Mouse (Mus musculus): ENCODE data around the gene Emc7.

Gene Emc7

DNA sequence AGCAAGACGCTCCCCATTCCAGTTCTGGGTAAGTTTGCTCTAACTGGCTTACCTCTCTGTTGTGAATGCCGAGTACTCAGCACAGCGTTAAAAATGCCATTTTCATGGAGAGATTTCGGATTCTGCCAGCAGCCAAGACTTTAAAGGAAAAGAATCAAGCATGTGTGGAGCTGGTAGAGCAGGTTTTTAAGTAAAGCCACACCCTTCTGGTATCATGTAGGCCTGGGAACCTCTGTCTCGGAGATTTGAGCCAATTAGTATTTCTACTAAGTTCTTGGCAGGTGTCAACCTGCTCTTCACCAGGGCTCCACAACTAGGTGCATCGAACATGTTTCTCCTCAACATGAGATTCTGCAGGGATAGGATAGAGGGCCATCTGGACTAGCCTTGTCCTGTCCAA is 21.8 kb downstream of the Emc7 start:
- DNase-seq (ENCODE audit: low spot score) = no peak

DNA sequence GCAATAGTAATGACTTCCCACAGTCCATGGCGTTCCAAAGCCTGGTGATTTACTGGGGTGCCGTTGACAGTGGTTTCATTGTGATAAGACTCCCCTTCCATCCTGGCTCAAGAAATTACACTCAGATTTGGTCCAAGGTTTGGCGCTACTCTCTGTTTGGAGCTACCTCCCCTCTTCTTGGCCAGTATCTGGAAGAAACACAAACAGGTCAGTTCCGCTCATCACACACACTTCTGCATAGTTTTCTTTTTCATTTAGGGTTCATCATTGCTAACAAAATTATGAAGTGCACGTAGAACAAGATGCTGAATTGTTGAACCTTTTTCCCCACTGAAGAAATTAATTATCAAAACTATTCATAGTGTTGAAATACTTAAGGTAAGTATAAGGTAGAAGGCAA is 25.9 kb downstream of the Emc7 start, which contains the start of gene Chrm5:
TSS of gene Chrm5 (minus strand) at position 101 of the 400 bp plus-strand sequence.
- DNase-seq (ENCODE audit: low spot score) = no peak

- DNase-seq (ENCODE audit: low spot score) = no peak
These were observed 26.8 kb downstream of the Emc7 start for GRCm38 (mm10) chr2:112481564-112481963.

DNA sequence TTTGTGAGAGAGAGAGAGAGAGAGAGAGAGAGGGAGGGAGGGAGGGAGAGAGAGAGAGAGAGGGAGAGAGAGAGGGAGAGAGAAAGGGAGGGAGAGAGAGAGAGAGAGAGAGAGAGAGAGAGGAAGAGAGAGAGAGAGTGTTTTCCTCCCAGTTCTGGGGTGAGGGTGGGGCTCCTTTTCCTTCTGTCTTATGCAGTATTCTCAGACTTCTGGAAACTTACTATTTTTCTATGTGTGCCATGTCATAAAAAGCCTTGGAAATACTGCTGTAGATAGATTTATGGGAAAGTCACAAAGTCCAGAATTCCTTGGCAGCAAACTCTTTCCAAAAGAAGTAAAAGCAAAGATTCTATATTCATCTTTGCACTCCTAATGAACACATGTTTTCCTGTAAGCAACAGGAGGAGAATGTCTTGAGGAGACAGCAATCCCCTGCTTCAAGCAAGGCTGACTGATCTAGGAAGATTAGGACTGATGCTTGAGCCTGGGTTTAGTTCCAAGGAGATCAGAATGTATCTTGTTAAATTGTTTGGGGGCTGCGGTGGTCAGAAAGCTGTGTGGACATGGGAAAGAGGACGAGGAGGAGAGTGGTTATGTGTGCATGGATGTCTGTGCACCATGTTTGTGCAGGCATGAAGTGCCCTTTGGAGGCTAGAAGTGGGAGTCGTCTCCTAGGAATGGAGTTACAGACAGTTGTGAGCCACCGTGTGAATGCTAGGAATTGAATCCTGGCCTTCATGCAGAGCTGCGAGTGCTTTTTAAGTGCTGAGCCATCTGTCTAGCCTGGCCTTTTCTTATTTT is 27.9 kb downstream of the Emc7 start:
- no peak for DNase-seq (ENCODE audit: low spot score)

GRCm38 (mm10) chr2:112483334-112483651 is 28.5 kb downstream of the Emc7 start:
- DNase-seq (ENCODE audit: low spot score) = no peak

GRCm38 (mm10) chr2:112484886-112485285 is 30.1 kb downstream of the Emc7 start:
- DNase-seq (ENCODE audit: low spot score) = no peak

GRCm38 (mm10) chr2:112490483-112491196 is 35.8 kb downstream of the Emc7 start:
- DNase-seq (ENCODE audit: low spot score) = no peak

GRCm38 (mm10) chr2:112491629-112492028 is 36.8 kb downstream of the Emc7 start:
- DNase-seq (ENCODE audit: low spot score) = no peak

DNA sequence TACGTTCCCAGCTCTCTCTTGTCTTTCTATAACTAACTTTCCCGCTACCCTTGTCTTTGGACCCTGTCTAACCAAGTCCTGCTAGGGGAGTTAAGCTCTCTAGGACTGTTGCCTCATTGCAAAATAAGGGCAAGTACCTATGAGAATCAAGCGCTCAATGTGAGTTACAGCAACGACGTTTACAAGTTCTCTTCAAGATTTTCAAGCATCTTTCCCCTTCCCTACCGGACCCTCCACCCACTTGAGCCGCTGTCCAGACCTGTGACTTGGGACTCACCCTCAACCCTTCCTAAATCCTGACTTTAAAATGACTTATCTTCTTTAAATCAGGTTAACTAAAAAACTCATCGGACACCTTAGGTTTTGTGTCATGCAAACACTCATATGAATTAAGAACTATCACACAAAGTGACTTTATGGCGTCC is 37.6 kb downstream of the Emc7 start:
- DNase-seq (ENCODE audit: low spot score) = no peak

GRCm38 (mm10) chr2:112492856-112493538 is 38.2 kb downstream of the Emc7 start, which contains the start of gene Aven:
Gene Aven (plus strand): TSS chr2:112492964.
- peak; percentile 86 for DNase-seq (ENCODE audit: low spot score)

- DNase-seq (ENCODE audit: low spot score) = no peak
These were observed 38.9 kb downstream of the Emc7 start for GRCm38 (mm10) chr2:112493539-112494260.

DNA sequence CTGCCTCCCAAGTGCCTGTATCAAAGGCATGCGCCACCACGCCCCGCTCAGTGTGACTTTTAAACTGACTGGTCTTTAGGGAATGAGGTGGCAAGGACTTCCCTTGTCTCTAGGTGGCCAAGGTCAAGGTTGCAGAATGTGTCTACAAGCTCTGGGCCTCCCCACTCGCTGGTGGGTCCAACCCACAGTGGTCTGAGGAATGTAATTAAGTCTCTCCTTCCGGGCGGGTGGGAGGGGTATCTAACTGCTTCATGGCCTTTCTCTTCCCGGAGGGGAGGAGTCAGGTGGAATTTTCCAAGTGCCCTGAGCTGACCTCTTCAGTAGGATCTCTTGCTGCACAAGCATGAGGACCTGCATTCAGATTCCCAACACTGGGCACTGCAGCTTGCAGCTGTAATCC is 43.1 kb downstream of the Emc7 start:
- DNase-seq (ENCODE audit: low spot score) = no peak

DNA sequence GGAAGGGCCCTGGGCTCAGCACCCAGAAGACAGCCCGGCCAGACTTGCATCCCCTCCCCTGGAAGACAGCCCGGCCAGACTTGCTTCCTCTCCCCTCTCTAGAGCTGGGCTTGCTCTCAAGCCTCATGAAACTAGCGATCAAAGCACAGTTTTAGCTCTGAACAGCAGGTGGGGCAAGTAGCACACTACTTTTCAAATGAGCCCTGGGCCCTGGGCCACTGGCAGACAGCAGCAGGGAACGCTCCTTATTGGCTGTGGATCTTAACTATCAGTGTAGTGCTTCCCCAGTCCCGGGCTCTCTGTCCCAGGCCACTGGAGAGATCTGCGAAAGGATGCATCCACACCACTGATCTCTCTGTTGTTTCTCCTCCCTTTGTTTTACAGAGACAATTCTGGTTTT is 46.4 kb downstream of the Emc7 start:
- DNase-seq (ENCODE audit: low spot score) = peak; percentile 54

DNA sequence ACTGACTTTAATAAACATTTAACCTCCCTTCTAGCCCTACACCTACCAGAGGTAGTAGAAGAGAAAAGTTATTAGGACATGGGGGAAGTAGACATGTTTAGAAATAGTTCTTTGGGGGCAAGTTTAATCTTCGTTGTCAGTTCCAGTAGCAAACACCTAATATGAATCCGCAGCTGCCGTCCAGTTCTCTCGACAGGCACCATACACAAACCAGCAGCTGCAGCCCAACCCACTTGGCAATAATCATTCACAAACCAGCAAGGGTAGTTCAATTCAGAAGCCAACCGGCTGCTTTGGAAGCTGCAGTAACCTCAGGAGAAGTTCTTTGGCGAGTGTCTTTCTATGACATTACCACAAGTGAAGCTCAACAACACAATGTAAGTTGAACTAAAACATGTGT is 49.2 kb downstream of the Emc7 start:
- DNase-seq (ENCODE audit: low spot score) = no peak

GRCm38 (mm10) chr2:112506841-112507435 is 52.1 kb downstream of the Emc7 start:
- no peak for DNase-seq (ENCODE audit: low spot score)

DNA sequence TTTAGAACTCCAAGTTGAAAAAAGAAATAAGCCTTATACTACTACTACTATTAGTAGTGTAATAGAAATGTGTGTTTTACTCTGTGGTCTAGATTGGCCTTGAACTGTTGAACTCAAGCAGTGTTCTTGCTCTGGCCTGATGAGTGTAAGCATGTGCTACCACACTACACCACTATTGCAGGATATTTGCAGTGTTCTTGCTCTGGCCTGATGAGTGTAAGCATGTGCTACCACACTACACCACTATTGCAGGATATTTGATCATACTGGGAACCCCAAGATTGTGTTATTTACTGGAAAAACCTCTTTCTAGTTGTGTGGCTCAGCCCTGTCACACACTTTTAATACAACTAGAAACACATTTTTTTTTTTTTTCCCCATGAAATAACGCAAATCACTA is 52.6 kb downstream of the Emc7 start:
- DNase-seq (ENCODE audit: low spot score) = no peak

DNA sequence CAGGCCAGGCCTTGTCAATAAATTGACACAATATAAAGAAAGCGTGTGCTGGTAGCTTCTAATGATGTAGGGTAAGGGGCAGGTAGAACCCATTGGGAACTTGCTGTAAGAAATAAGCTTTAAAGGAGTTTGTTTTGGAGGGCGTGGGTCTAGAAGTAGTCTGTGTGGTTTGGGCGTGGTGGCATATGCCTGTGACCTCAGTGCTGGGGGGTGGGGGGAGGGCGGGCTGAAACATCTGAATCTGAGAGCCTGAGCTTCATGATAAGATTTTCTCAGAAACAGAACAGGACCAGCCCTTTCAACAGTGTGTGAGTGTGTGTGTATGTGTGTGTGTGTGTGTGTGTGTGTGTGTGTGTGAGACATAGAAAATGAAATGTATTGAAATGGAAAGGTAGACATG is 55.3 kb downstream of the Emc7 start:
- DNase-seq (ENCODE audit: low spot score) = no peak

- DNase-seq (ENCODE audit: low spot score) = no peak
These were observed 58.2 kb downstream of the Emc7 start for GRCm38 (mm10) chr2:112513036-112513435.

DNA sequence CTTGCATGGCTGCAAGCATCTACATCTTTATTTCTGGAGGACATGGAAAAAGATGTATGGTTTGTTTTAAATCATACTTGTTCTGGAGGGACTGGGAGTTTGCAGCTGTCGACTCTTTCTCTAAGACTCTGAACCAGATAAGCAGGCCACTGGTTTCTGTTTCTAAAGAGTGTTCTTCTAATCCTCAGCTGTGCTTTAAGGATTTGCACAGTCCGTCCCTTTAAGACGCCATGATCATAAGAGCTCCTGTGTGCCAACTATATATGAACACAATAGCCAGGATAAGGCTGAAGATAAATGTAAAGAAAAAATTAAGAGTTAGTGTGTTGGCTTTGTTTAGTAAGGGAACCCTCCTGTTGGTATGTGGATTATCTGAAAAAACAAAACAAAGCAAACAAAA is 61.9 kb downstream of the Emc7 start:
- no peak for DNase-seq (ENCODE audit: low spot score)

GRCm38 (mm10) chr2:112517218-112517617 is 62.4 kb downstream of the Emc7 start:
- DNase-seq (ENCODE audit: low spot score) = no peak

- DNase-seq (ENCODE audit: low spot score) = no peak
These were observed 63.7 kb downstream of the Emc7 start for GRCm38 (mm10) chr2:112518541-112518940.

Data from testis, postnatal 14 days (tissue).